Mouse (Mus musculus): ENCODE data around the gene Dguok. TPM values are rescaled to one million over a fixed set of nuclear protein-coding genes. Genes with fewer than 3 reads are reported as not detected.

The Dguok gene
- polyA plus RNA-seq, 1 experiment = 15.5 TPM

DNA sequence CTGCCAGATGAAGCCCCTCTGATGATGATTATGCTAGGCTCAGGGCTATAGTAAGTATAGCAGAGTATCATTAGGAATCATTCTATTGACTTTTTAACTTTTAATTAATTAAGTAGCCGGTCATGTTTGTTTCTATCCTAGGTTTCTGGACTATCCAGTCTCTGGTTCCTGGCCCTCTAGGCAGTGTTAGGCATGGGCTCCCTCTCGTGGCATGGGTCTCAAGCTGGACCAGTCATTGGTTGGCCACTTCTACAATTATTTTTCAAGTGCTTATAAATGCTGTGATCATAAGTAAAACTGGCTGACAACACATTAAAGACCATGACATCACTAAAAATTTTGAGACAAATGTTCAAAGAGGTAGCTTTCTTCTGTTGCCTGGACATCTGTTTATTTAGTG is 3.4 kb upstream of the Dguok start:
- Histone ChIP-seq H3K4me1 (ENCODE audit: control insufficient read depth, insufficient read depth, low read length) (peaks cover 2% of the 10 kb centered on the region), H3K27ac (ENCODE audit: control insufficient read depth, insufficient read depth, low read depth, low read length) (no peak overlapping the region), H3K27me3 (ENCODE audit: control insufficient read depth, insufficient read depth, low read length) (no peaks in the 10 kb centered on the region), H3K36me3 (ENCODE audit: control insufficient read depth, insufficient read depth, low read length) (no peaks in the 10 kb centered on the region), H3K4me3 (ENCODE audit: control insufficient read depth, low read depth, low read length) (no peak overlapping the region)
- TF ChIP-seq CTCF (IDR thresholded peaks at IDR 0.05; ENCODE audit: control insufficient read depth, insufficient read depth, insufficient replicate concordance, low read depth, low read length) (no peak), POLR2A (IDR thresholded peaks at IDR 0.05; ENCODE audit: control insufficient read depth, low read depth, low read length) (no peak)

- Histone ChIP-seq H3K27ac (ENCODE audit: control insufficient read depth, insufficient read depth, low read depth, low read length) (no peak overlapping the region), H3K36me3 (ENCODE audit: control insufficient read depth, insufficient read depth, low read length) (no peaks in the 10 kb centered on the region), H3K4me3 (ENCODE audit: control insufficient read depth, low read depth, low read length) (no peak overlapping the region), H3K27me3 (ENCODE audit: control insufficient read depth, insufficient read depth, low read length) (no peaks in the 10 kb centered on the region), H3K4me1 (ENCODE audit: control insufficient read depth, insufficient read depth, low read length) (peaks cover 2% of the 10 kb centered on the region)
- no peak for TF ChIP-seq CTCF (IDR thresholded peaks at IDR 0.05; ENCODE audit: control insufficient read depth, insufficient read depth, insufficient replicate concordance, low read depth, low read length)
- no peak for TF ChIP-seq POLR2A (IDR thresholded peaks at IDR 0.05; ENCODE audit: control insufficient read depth, low read depth, low read length)
Observed at GRCm38 (mm10) chr6:83509442-83509841, 2.7 kb upstream of the Dguok start.

- Histone ChIP-seq H3K27ac (ENCODE audit: control insufficient read depth, insufficient read depth, low read depth, low read length) (peak overlapping the region; percentile 61), H3K27me3 (ENCODE audit: control insufficient read depth, insufficient read depth, low read length) (no peaks in the 10 kb centered on the region), H3K4me1 (ENCODE audit: control insufficient read depth, insufficient read depth, low read length) (peaks cover 2% of the 10 kb centered on the region), H3K4me3 (ENCODE audit: control insufficient read depth, low read depth, low read length) (peak overlapping the region; percentile 89), H3K36me3 (ENCODE audit: control insufficient read depth, insufficient read depth, low read length) (no peaks in the 10 kb centered on the region)
- TF ChIP-seq CTCF (IDR thresholded peaks at IDR 0.05; ENCODE audit: control insufficient read depth, insufficient read depth, insufficient replicate concordance, low read depth, low read length) (no peak), POLR2A (IDR thresholded peaks at IDR 0.05; ENCODE audit: control insufficient read depth, low read depth, low read length) (no peak)
Observed at GRCm38 (mm10) chr6:83507168-83507546, 388 bp upstream of the Dguok start.

DNA sequence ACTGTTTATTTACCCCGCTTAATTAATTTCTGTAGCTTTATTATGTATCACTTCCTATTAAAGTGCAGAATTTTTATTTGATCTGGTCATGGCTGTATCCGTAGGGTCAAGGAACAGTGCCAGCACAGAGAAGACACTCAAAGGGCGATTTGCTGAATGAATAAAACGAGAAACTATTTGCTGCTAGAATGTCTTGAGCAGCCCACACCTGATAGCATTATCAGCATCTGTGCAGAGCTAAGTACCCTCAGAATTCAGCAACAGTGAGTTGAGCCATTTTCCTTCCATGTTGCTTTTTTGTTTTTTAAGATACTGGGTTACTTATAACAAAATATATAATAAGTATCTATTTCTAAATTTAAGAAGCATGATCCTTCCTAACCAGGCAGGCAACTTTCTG is 1.2 kb downstream of the Dguok start:
- TF ChIP-seq CTCF (IDR thresholded peaks at IDR 0.05; ENCODE audit: control insufficient read depth, insufficient read depth, insufficient replicate concordance, low read depth, low read length) (no peak), POLR2A (IDR thresholded peaks at IDR 0.05; ENCODE audit: control insufficient read depth, low read depth, low read length) (no peak)

DNA sequence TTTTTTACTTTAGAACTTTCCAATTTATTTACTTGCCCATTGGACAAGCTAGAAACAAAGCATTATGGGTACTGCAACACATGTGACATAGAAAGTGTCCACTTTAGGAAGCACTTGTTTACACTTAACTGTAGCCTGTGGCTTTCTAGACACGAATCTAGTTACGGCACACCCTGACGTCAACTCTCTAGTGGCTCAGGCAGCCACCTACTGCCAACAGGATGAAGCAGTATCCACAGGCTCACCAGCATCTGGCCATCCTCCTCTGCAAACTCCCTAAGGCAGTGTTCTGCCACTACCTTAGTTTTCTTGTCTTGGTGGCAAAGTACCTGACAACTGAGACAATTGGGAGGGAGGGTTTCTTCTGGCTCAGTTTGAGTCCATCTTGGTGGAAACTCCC is 3.4 kb downstream of the Dguok start:
- no peaks in the 10 kb centered on the region for H3K36me3 ChIP-seq (ENCODE audit: control insufficient read depth, insufficient read depth, low read length)
- TF ChIP-seq POLR2A (IDR thresholded peaks at IDR 0.05; ENCODE audit: control insufficient read depth, low read depth, low read length) (no peak), CTCF (IDR thresholded peaks at IDR 0.05; ENCODE audit: control insufficient read depth, insufficient read depth, insufficient replicate concordance, low read depth, low read length) (no peak)
- H3K4me1 ChIP-seq (ENCODE audit: control insufficient read depth, insufficient read depth, low read length) = peaks cover 2% of the 10 kb centered on the region
- no peaks in the 10 kb centered on the region for H3K27me3 ChIP-seq (ENCODE audit: control insufficient read depth, insufficient read depth, low read length)
- H3K4me3 ChIP-seq (ENCODE audit: control insufficient read depth, low read depth, low read length) = no peak overlapping the region
- no peak overlapping the region for H3K27ac ChIP-seq (ENCODE audit: control insufficient read depth, insufficient read depth, low read depth, low read length)

More for the DNA sequence above, 1.2 kb downstream of the Dguok start:
- Histone ChIP-seq H3K4me1 (ENCODE audit: control insufficient read depth, insufficient read depth, low read length) (peaks cover 2% of the 10 kb centered on the region), H3K4me3 (ENCODE audit: control insufficient read depth, low read depth, low read length) (no peak overlapping the region), H3K36me3 (ENCODE audit: control insufficient read depth, insufficient read depth, low read length) (no peaks in the 10 kb centered on the region), H3K27me3 (ENCODE audit: control insufficient read depth, insufficient read depth, low read length) (no peaks in the 10 kb centered on the region), H3K27ac (ENCODE audit: control insufficient read depth, insufficient read depth, low read depth, low read length) (no peak overlapping the region)

DNA sequence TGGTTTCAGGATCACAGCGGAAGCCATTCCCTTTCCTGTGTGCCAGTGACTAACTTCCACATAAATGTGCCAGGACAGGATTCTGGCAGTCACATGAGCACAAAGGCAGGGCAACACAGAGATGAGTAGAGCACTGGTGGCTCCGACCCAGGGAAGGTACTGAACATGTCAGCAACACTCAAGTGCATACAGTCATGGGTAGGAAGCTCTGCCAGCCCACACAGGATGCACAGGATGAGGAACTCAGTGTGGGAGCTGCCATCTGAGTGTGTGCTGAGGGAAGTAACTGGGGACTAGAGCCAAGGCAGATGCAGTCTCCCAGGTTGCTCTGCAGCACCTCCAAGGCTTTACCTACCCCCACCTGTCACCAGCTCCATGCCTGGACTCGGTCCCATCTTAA is 4.1 kb downstream of the Dguok start:
- H3K27me3 ChIP-seq (ENCODE audit: control insufficient read depth, insufficient read depth, low read length) = no peaks in the 10 kb centered on the region
- TF ChIP-seq CTCF (IDR thresholded peaks at IDR 0.05; ENCODE audit: control insufficient read depth, insufficient read depth, insufficient replicate concordance, low read depth, low read length) (peak; percentile 4; the same call in 1 of the 2 replicates), POLR2A (IDR thresholded peaks at IDR 0.05; ENCODE audit: control insufficient read depth, low read depth, low read length) (no peak)
- H3K4me1 ChIP-seq (ENCODE audit: control insufficient read depth, insufficient read depth, low read length) = peaks cover 3% of the 10 kb centered on the region
- no peaks in the 10 kb centered on the region for H3K36me3 ChIP-seq (ENCODE audit: control insufficient read depth, insufficient read depth, low read length)
- H3K4me3 ChIP-seq (ENCODE audit: control insufficient read depth, low read depth, low read length) = no peak overlapping the region
- H3K27ac ChIP-seq (ENCODE audit: control insufficient read depth, insufficient read depth, low read depth, low read length) = 0 out of 2 replicates have a peak overlapping the region, but pooled peaks have one; percentile 16

GRCm38 (mm10) chr6:83501524-83502310 is 5.1 kb downstream of the Dguok start:
- no peak for TF ChIP-seq CTCF (IDR thresholded peaks at IDR 0.05; ENCODE audit: control insufficient read depth, insufficient read depth, insufficient replicate concordance, low read depth, low read length)
- no peak for TF ChIP-seq POLR2A (IDR thresholded peaks at IDR 0.05; ENCODE audit: control insufficient read depth, low read depth, low read length)
- Histone ChIP-seq H3K27ac (ENCODE audit: control insufficient read depth, insufficient read depth, low read depth, low read length) (peak overlapping the region; percentile 3; the same call in 1 of the 2 replicates), H3K4me1 (ENCODE audit: control insufficient read depth, insufficient read depth, low read length) (peaks cover 8% of the 10 kb centered on the region), H3K36me3 (ENCODE audit: control insufficient read depth, insufficient read depth, low read length) (no peaks in the 10 kb centered on the region), H3K4me3 (ENCODE audit: control insufficient read depth, low read depth, low read length) (no peak overlapping the region), H3K27me3 (ENCODE audit: control insufficient read depth, insufficient read depth, low read length) (no peaks in the 10 kb centered on the region)
